Mouse (Mus musculus): ENCODE results near the gene Cnst. TPM values are rescaled to one million over a fixed set of nuclear protein-coding genes. Genes with fewer than 3 reads are reported as not detected.

Gene Cnst
- polyA plus RNA-seq, 1 experiment from 2014 or later, result 20.1 TPM

- Histone ChIP-seq H3K4me3 (ENCODE audit: low read depth, low read length) (no peak overlapping the region), H3K27me3 (ENCODE audit: control insufficient read depth, insufficient read depth, low read length) (no peaks in the 10 kb centered on the region), H3K27ac (replicated peaks; ENCODE audit: low read depth, low read length) (no peak overlapping the region), H3K9me3 (replicated peaks; ENCODE audit: control insufficient read depth, low read length) (no peaks in the 10 kb centered on the region), H3K4me2 (ENCODE audit: low read depth, low read length) (no peak overlapping the region), H3K9ac (replicated peaks; ENCODE audit: low read length) (no peak overlapping the region), H3K36me3 (replicated peaks; ENCODE audit: control insufficient read depth, insufficient read depth, low read depth, low read length) (no peaks in the 10 kb centered on the region), H3K4me1 (ENCODE audit: control insufficient read depth, insufficient read depth, low read length) (no peaks in the 10 kb centered on the region; the same call in 1 of the 2 replicates)
- WGBS, result 73% methylated on average over 4 of the region's 4 CpGs
- DNase-seq (ENCODE audit: low spot score) (no peak), ATAC-seq (replicated peaks; ENCODE audit: insufficient number of reproducible peaks, low FRiP score, low TSS enrichment, low read depth) (no peak)
Measured at GRCm38 (mm10) chr1:179588230-179588629, 42.1 kb downstream of the Cnst start.

- Histone ChIP-seq H3K4me3 (ENCODE audit: low read depth, low read length) (no peak overlapping the region), H3K4me2 (ENCODE audit: low read depth, low read length) (no peak overlapping the region), H3K27ac (replicated peaks; ENCODE audit: low read depth, low read length) (no peak overlapping the region), H3K27me3 (ENCODE audit: control insufficient read depth, insufficient read depth, low read length) (no peaks in the 10 kb centered on the region), H3K4me1 (ENCODE audit: control insufficient read depth, insufficient read depth, low read length) (no peaks in the 10 kb centered on the region; the same call in 1 of the 2 replicates), H3K9ac (replicated peaks; ENCODE audit: low read length) (no peak overlapping the region), H3K36me3 (replicated peaks; ENCODE audit: control insufficient read depth, insufficient read depth, low read depth, low read length) (no peaks in the 10 kb centered on the region), H3K9me3 (replicated peaks; ENCODE audit: control insufficient read depth, low read length) (no peaks in the 10 kb centered on the region)
- ATAC-seq (replicated peaks; ENCODE audit: insufficient number of reproducible peaks, low FRiP score, low TSS enrichment, low read depth) (no peak), DNase-seq (ENCODE audit: low spot score) (no peak)
- WGBS, result 79% methylated on average over 12 of the region's 12 CpGs
Measured at GRCm38 (mm10) chr1:179591639-179592038, 45.5 kb downstream of the Cnst start.

DNA sequence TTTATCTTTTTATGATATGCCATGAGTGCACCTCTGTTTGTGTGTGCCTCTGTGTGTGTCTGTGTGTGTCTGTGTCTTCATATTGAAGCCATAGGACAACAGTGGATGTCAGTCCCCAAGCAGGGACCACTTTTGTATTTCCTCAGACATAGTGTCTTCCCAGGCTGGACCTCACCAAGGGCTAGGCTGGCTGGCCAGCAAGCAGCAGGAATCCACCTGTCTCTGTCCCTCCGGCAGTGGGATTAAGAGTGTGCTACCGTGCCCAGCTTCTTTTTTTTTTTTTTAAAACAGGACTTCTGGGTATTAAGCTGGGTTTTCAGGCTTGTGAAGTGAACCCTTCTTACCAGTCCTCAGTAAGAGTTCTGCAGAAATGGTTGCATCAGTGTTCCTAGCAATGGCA, 46.0 kb downstream of the Cnst start:
- H3K27ac ChIP-seq (replicated peaks; ENCODE audit: low read depth, low read length), result no peak overlapping the region
- H3K9me3 ChIP-seq (replicated peaks; ENCODE audit: control insufficient read depth, low read length), result no peaks in the 10 kb centered on the region
- no peak overlapping the region for H3K4me3 ChIP-seq (ENCODE audit: low read depth, low read length)
- H3K4me1 ChIP-seq (ENCODE audit: control insufficient read depth, insufficient read depth, low read length), result no peaks in the 10 kb centered on the region; the same call in 1 of the 2 replicates
- H3K27me3 ChIP-seq (ENCODE audit: control insufficient read depth, insufficient read depth, low read length), result no peaks in the 10 kb centered on the region
- 75% methylated on average over 2 of the region's 2 CpGs for whole genome bisulfite sequencing
- no peak overlapping the region for H3K4me2 ChIP-seq (ENCODE audit: low read depth, low read length)
- ATAC-seq (replicated peaks; ENCODE audit: insufficient number of reproducible peaks, low FRiP score, low TSS enrichment, low read depth), result no peak
- H3K9ac ChIP-seq (replicated peaks; ENCODE audit: low read length), result no peak overlapping the region
- no peaks in the 10 kb centered on the region for H3K36me3 ChIP-seq (replicated peaks; ENCODE audit: control insufficient read depth, insufficient read depth, low read depth, low read length)
- DNase-seq (ENCODE audit: low spot score), result no peak

GRCm38 (mm10) chr1:179592972-179593371, 46.8 kb downstream of the Cnst start:
- DNase-seq (ENCODE audit: low spot score) (no peak), ATAC-seq (replicated peaks; ENCODE audit: insufficient number of reproducible peaks, low FRiP score, low TSS enrichment, low read depth) (no peak)
- Histone ChIP-seq H3K9me3 (replicated peaks; ENCODE audit: control insufficient read depth, low read length) (no peaks in the 10 kb centered on the region), H3K4me2 (ENCODE audit: low read depth, low read length) (no peak overlapping the region), H3K36me3 (replicated peaks; ENCODE audit: control insufficient read depth, insufficient read depth, low read depth, low read length) (no peaks in the 10 kb centered on the region), H3K27me3 (ENCODE audit: control insufficient read depth, insufficient read depth, low read length) (no peaks in the 10 kb centered on the region), H3K9ac (replicated peaks; ENCODE audit: low read length) (no peak overlapping the region), H3K27ac (replicated peaks; ENCODE audit: low read depth, low read length) (no peak overlapping the region), H3K4me1 (ENCODE audit: control insufficient read depth, insufficient read depth, low read length) (no peaks in the 10 kb centered on the region; the same call in 1 of the 2 replicates), H3K4me3 (ENCODE audit: low read depth, low read length) (no peak overlapping the region)
- WGBS, result 74% methylated on average over 7 of the region's 7 CpGs

DNA sequence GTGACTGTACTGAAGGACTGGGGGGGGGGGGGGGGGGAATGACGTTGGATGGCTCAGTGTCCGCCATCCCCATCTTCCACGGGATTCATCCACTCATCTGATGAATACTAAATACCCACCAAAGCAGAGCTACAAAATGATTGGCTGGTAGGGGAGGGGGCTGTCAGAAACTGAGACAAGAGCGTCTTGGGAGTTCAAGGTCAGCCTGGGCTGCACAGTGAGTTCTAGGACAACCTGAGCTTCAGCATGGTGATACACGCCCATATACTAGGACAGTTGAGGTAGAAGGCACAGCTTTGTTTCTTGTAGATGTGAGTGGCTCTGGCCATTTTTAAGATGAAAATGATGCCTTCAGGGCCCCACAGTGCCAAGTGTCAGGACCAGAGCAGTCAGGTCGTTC, 52.2 kb downstream of the Cnst start:
- DNase-seq (ENCODE audit: low spot score), result no peak
- Histone ChIP-seq H3K27me3 (ENCODE audit: control insufficient read depth, insufficient read depth, low read length) (no peaks in the 10 kb centered on the region), H3K4me2 (ENCODE audit: low read depth, low read length) (no peak overlapping the region), H3K4me1 (ENCODE audit: control insufficient read depth, insufficient read depth, low read length) (no peaks in the 10 kb centered on the region), H3K9ac (replicated peaks; ENCODE audit: low read length) (no peak overlapping the region), H3K9me3 (replicated peaks; ENCODE audit: control insufficient read depth, low read length) (no peaks in the 10 kb centered on the region), H3K36me3 (replicated peaks; ENCODE audit: control insufficient read depth, insufficient read depth, low read depth, low read length) (no peaks in the 10 kb centered on the region), H3K4me3 (ENCODE audit: low read depth, low read length) (no peak overlapping the region), H3K27ac (replicated peaks; ENCODE audit: low read depth, low read length) (no peak overlapping the region)
- 89% methylated on average over 6 of the region's 6 CpGs for WGBS
- ATAC-seq (replicated peaks; ENCODE audit: insufficient number of reproducible peaks, low FRiP score, low TSS enrichment, low read depth), result no peak

DNA sequence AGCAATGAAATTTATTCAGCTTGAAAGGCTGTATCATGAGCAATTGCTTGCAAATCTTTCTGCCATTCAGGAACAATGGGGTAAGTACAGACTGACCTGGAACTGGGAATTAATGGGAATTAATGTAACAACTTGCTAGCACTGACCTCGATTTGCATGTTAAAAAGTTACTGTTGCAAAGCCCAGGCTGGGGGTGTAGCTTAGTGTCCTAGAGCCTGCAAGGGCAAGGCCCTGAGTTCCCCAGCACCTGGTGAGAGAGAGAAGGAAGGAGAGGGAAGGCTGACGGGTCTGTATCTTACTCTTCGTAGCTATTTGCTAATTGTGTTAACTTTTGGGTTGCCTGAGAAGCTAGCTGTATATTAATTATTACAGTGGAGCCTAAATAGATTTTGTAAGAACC, 58.4 kb downstream of the Cnst start:
- no peak overlapping the region for H3K27ac ChIP-seq (replicated peaks; ENCODE audit: low read depth, low read length)
- no peaks in the 10 kb centered on the region for H3K9me3 ChIP-seq (replicated peaks; ENCODE audit: control insufficient read depth, low read length)
- ATAC-seq (replicated peaks; ENCODE audit: insufficient number of reproducible peaks, low FRiP score, low TSS enrichment, low read depth) (no peak), DNase-seq (ENCODE audit: low spot score) (no peak)
- whole genome bisulfite sequencing, result 63% methylated on average over 3 of the region's 3 CpGs
- H3K4me3 ChIP-seq (ENCODE audit: low read depth, low read length), result no peak overlapping the region
- H3K9ac ChIP-seq (replicated peaks; ENCODE audit: low read length), result no peak overlapping the region
- H3K4me1 ChIP-seq (ENCODE audit: control insufficient read depth, insufficient read depth, low read length), result no peaks in the 10 kb centered on the region
- no peaks in the 10 kb centered on the region for H3K27me3 ChIP-seq (ENCODE audit: control insufficient read depth, insufficient read depth, low read length)
- H3K36me3 ChIP-seq (replicated peaks; ENCODE audit: control insufficient read depth, insufficient read depth, low read depth, low read length), result no peaks in the 10 kb centered on the region
- no peak overlapping the region for H3K4me2 ChIP-seq (ENCODE audit: low read depth, low read length)

GRCm38 (mm10) chr1:179606004-179606723, 60.0 kb downstream of the Cnst start:
- Histone ChIP-seq H3K9me3 (replicated peaks; ENCODE audit: control insufficient read depth, low read length) (no peaks in the 10 kb centered on the region), H3K9ac (replicated peaks; ENCODE audit: low read length) (no peak overlapping the region), H3K27ac (replicated peaks; ENCODE audit: low read depth, low read length) (no peak overlapping the region), H3K4me1 (ENCODE audit: control insufficient read depth, insufficient read depth, low read length) (no peaks in the 10 kb centered on the region), H3K4me2 (ENCODE audit: low read depth, low read length) (no peak overlapping the region), H3K36me3 (replicated peaks; ENCODE audit: control insufficient read depth, insufficient read depth, low read depth, low read length) (no peaks in the 10 kb centered on the region), H3K27me3 (ENCODE audit: control insufficient read depth, insufficient read depth, low read length) (no peaks in the 10 kb centered on the region), H3K4me3 (ENCODE audit: low read depth, low read length) (no peak overlapping the region)
- no peak for DNase-seq (ENCODE audit: low spot score)
- no peak for ATAC-seq (replicated peaks; ENCODE audit: insufficient number of reproducible peaks, low FRiP score, low TSS enrichment, low read depth)
- WGBS, result 88% methylated on average over 9 of the region's 9 CpGs

DNA sequence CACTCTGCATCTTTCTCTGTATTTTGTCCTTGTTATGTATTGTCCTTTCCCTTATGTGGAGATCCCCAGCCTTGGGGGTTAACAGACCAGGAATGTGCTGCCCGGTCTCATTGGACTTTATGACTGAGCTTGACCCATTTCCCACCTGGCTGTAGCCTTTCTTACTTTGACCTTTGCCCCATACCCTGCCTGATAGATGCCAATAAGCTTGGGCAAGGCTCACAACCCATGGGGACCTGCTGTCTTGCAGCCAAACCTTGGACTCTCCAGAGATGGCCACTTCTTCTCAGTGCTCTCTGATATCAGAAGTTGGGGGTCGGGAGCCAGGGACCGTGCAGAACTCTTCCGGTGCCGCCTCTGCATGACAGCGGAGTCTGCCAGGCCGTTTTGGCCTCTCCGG, 62.4 kb downstream of the Cnst start:
- Histone ChIP-seq H3K27ac (replicated peaks; ENCODE audit: low read depth, low read length) (no peak overlapping the region), H3K4me1 (ENCODE audit: control insufficient read depth, insufficient read depth, low read length) (no peaks in the 10 kb centered on the region), H3K9me3 (replicated peaks; ENCODE audit: control insufficient read depth, low read length) (no peaks in the 10 kb centered on the region), H3K9ac (replicated peaks; ENCODE audit: low read length) (no peak overlapping the region), H3K4me2 (ENCODE audit: low read depth, low read length) (no peak overlapping the region), H3K36me3 (replicated peaks; ENCODE audit: control insufficient read depth, insufficient read depth, low read depth, low read length) (no peaks in the 10 kb centered on the region), H3K4me3 (ENCODE audit: low read depth, low read length) (no peak overlapping the region), H3K27me3 (ENCODE audit: control insufficient read depth, insufficient read depth, low read length) (no peaks in the 10 kb centered on the region)
- DNase-seq (ENCODE audit: low spot score) (no peak), ATAC-seq (replicated peaks; ENCODE audit: insufficient number of reproducible peaks, low FRiP score, low TSS enrichment, low read depth) (no peak)
- WGBS, result 88% methylated on average over 8 of the region's 8 CpGs
